Mouse (Mus musculus): ENCODE measurements around the gene Farp2. TPM values are rescaled to one million over a fixed set of nuclear protein-coding genes. Genes with fewer than 3 reads are reported as not detected.
A peak's percentile ranks its signal among the peaks of the same experiment; 100 is the strongest.

Farp2 gene
- total RNA-seq, 1 experiment, result 2.8 TPM

- peaks cover 4 to 11% of the 10 kb centered on the region in 2 experiments for H3K4me1 ChIP-seq (ENCODE audit: control insufficient read depth in 2 of 2, insufficient read depth in 2 of 2, low read length in 2 of 2, poor library complexity in 1 of 2)
- no peak overlapping the region for H3K27ac ChIP-seq (ENCODE audit: insufficient read depth, low read depth, low read length, poor library complexity, severe bottlenecking)
- TF ChIP-seq CHD2 (IDR thresholded peaks at IDR 0.05; ENCODE audit: low read depth, low read length) (no peak), ZC3H11A (IDR thresholded peaks at IDR 0.05; ENCODE audit: borderline replicate concordance, low read depth, low read length) (0 out of 2 replicates have a peak, but pooled peaks have one; percentile 18)
- H3K9me3 ChIP-seq (ENCODE audit: control insufficient read depth, insufficient read depth, low read depth, low read length), result no peaks in the 10 kb centered on the region
- no peaks in the 10 kb centered on the region for H3K36me3 ChIP-seq (ENCODE audit: control insufficient read depth, insufficient read depth, low read length, poor library complexity, severe bottlenecking)
- H3K4me3 ChIP-seq (ENCODE audit: insufficient read depth in 1 of 2, low read depth in 1 of 2, low read length in 2 of 2, poor library complexity in 1 of 2, severe bottlenecking in 1 of 2), result no peak overlapping the region
- in situ Hi-C loops (cut with MboI; ENCODE audit: low sequenced_read_pairs in 2 of 2, unreplicated experiment in 2 of 2), result no loop called here
- no peak overlapping the region for H3K9ac ChIP-seq (ENCODE audit: insufficient read depth, low read depth, low read length, poor library complexity, severe bottlenecking)
- peak; percentile 37 for DNase-seq (ENCODE audit: low read depth, low spot score)
These were observed 95.5 kb downstream of the Farp2 start for GRCm38 (mm10) chr1:93607090-93608083.

- DNase-seq (ENCODE audit: low read depth, low spot score), result no peak
- no peak overlapping the region for H3K9ac ChIP-seq (ENCODE audit: insufficient read depth, low read depth, low read length, poor library complexity, severe bottlenecking)
- in situ Hi-C loops (cut with MboI; ENCODE audit: low sequenced_read_pairs in 2 of 2, unreplicated experiment in 2 of 2), result no loop called here
- TF ChIP-seq ZC3H11A (IDR thresholded peaks at IDR 0.05; ENCODE audit: borderline replicate concordance, low read depth, low read length) (no peak), CHD2 (IDR thresholded peaks at IDR 0.05; ENCODE audit: low read depth, low read length) (no peak)
- no peak overlapping the region for H3K4me3 ChIP-seq (ENCODE audit: insufficient read depth in 1 of 2, low read depth in 1 of 2, low read length in 2 of 2, poor library complexity in 1 of 2, severe bottlenecking in 1 of 2)
- no peak overlapping the region for H3K27ac ChIP-seq (ENCODE audit: insufficient read depth, low read depth, low read length, poor library complexity, severe bottlenecking)
- no peaks in the 10 kb centered on the region for H3K9me3 ChIP-seq (ENCODE audit: control insufficient read depth, insufficient read depth, low read depth, low read length)
- H3K36me3 ChIP-seq (ENCODE audit: control insufficient read depth, insufficient read depth, low read length, poor library complexity, severe bottlenecking), result no peaks in the 10 kb centered on the region
- H3K4me1 ChIP-seq (ENCODE audit: control insufficient read depth in 2 of 2, insufficient read depth in 2 of 2, low read length in 2 of 2, poor library complexity in 1 of 2), result peaks cover 4 to 11% of the 10 kb centered on the region in 2 experiments
These were observed 96.9 kb downstream of the Farp2 start for GRCm38 (mm10) chr1:93608696-93609245.

GRCm38 (mm10) chr1:93609762-93610161, 97.9 kb downstream of the Farp2 start:
- no peak overlapping the region for H3K4me3 ChIP-seq (ENCODE audit: insufficient read depth in 1 of 2, low read depth in 1 of 2, low read length in 2 of 2, poor library complexity in 1 of 2, severe bottlenecking in 1 of 2)
- no peak for TF ChIP-seq ZC3H11A (IDR thresholded peaks at IDR 0.05; ENCODE audit: borderline replicate concordance, low read depth, low read length)
- no peak for TF ChIP-seq HCFC1 (IDR thresholded peaks at IDR 0.05; ENCODE audit: borderline replicate concordance, insufficient read depth, low read length)
- TF ChIP-seq MAFK (IDR thresholded peaks at IDR 0.05; ENCODE audit: insufficient read depth, low read depth, low read length), result no peak
- no peak for TF ChIP-seq CHD2 (IDR thresholded peaks at IDR 0.05; ENCODE audit: low read depth, low read length)
- TF ChIP-seq ZNF384 (IDR thresholded peaks at IDR 0.05; ENCODE audit: low read depth, low read length), result no peak
- DNase-seq (ENCODE audit: low read depth, low spot score), result no peak
- in situ Hi-C loops (cut with MboI; ENCODE audit: low sequenced_read_pairs in 2 of 2, unreplicated experiment in 2 of 2), result no loop called here
- no peaks in the 10 kb centered on the region for H3K9me3 ChIP-seq (ENCODE audit: control insufficient read depth, insufficient read depth, low read depth, low read length)
- peaks cover 4 to 7% of the 10 kb centered on the region in 2 experiments for H3K4me1 ChIP-seq (ENCODE audit: control insufficient read depth in 2 of 2, insufficient read depth in 2 of 2, low read length in 2 of 2, poor library complexity in 1 of 2)
- H3K36me3 ChIP-seq (ENCODE audit: control insufficient read depth, insufficient read depth, low read length, poor library complexity, severe bottlenecking), result no peaks in the 10 kb centered on the region
- no peak overlapping the region for H3K9ac ChIP-seq (ENCODE audit: insufficient read depth, low read depth, low read length, poor library complexity, severe bottlenecking)
- H3K27ac ChIP-seq (ENCODE audit: insufficient read depth, low read depth, low read length, poor library complexity, severe bottlenecking), result no peak overlapping the region

- Histone ChIP-seq H3K4me3 (ENCODE audit: insufficient read depth in 1 of 2, low read depth in 1 of 2, low read length in 2 of 2, poor library complexity in 1 of 2, severe bottlenecking in 1 of 2) (no peak overlapping the region), H3K9me3 (ENCODE audit: control insufficient read depth, insufficient read depth, low read depth, low read length) (no peaks in the 10 kb centered on the region), H3K9ac (ENCODE audit: insufficient read depth, low read depth, low read length, poor library complexity, severe bottlenecking) (no peak overlapping the region), H3K4me1 (ENCODE audit: control insufficient read depth in 2 of 2, insufficient read depth in 2 of 2, low read length in 2 of 2, poor library complexity in 1 of 2) (no peaks in the 10 kb centered on the region), H3K36me3 (ENCODE audit: control insufficient read depth, insufficient read depth, low read length, poor library complexity, severe bottlenecking) (peaks cover 17% of the 10 kb centered on the region; the same call in 1 of the 2 replicates), H3K27ac (ENCODE audit: insufficient read depth, low read depth, low read length, poor library complexity, severe bottlenecking) (no peak overlapping the region)
- TF ChIP-seq ZC3H11A (IDR thresholded peaks at IDR 0.05; ENCODE audit: borderline replicate concordance, low read depth, low read length) (no peak), MAFK (IDR thresholded peaks at IDR 0.05; ENCODE audit: insufficient read depth, low read depth, low read length) (no peak), ZNF384 (IDR thresholded peaks at IDR 0.05; ENCODE audit: low read depth, low read length) (no peak), HCFC1 (IDR thresholded peaks at IDR 0.05; ENCODE audit: borderline replicate concordance, insufficient read depth, low read length) (no peak), CHD2 (IDR thresholded peaks at IDR 0.05; ENCODE audit: low read depth, low read length) (no peak)
- in situ Hi-C loops (cut with MboI; ENCODE audit: low sequenced_read_pairs in 2 of 2, unreplicated experiment in 2 of 2), result no loop called here
- no peak for DNase-seq (ENCODE audit: low read depth, low spot score)
These were observed 106.3 kb downstream of the Farp2 start for GRCm38 (mm10) chr1:93618059-93618748.

Measured in ES-E14 (cell line).